Comparison of ENCODE assay signal across 16 mouse cellular contexts in the genomic region with DNA sequence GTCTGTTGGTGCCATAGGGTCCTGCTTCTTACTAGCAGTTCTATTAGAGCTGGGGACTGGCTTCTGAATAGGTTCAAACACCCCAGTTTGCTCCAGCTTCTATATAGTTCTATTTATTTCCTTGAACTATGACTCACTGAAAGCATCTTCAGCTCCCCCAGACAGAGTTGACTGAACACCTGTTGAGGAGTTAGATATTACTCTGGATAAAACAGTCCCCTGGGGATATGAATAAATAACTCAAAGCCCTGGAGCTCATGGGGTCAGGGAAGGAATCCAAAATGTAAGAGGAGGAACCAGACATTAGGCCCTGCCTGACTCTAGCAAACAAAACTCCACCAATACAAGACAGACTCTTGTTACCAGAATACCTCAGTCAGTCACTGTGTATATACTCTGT.
"Had no signal": no experiment of that assay in that cellular context is flagged by ENCODE, and none has a peak within 500 bp of the region (broad histone marks: within the 10 kb centered on the region; RNA-seq: fewer than 3 reads in every experiment).

No protein-coding gene starts in this region.

- H3K4me3 ChIP-seq: layer of hippocampus, adult 2 months; limb, embryonic 12.5 days; liver, embryonic 13.5 days; lung, embryonic 15.5 days; megakaryocyte, embryonic 14.5 days; midbrain, embryonic 15.5 days; neural tube, embryonic 13.5 days had no signal

- H3K27me3 ChIP-seq: limb, embryonic 12.5 days; liver, embryonic 13.5 days; lung, embryonic 15.5 days; midbrain, embryonic 15.5 days; neural tube, embryonic 13.5 days had no signal

- DNase-seq: kidney, postnatal 10 days; liver; liver, embryonic 13.5 days; liver, postnatal 0 days; lung, postnatal 14 days; retina, postnatal 1 day; thymus, postnatal 14 days had no signal

- H3K27ac ChIP-seq: layer of hippocampus, adult 2 months; limb, embryonic 12.5 days; liver, embryonic 13.5 days; lung, embryonic 15.5 days; macrophage; midbrain, embryonic 15.5 days; neural tube, embryonic 13.5 days; stomach, postnatal 0 days had no signal

- ATAC-seq: intestine, embryonic 16.5 days; liver, postnatal 0 days; midbrain, embryonic 15.5 days had no signal

- H3K4me1 ChIP-seq: limb, embryonic 12.5 days; liver, embryonic 13.5 days; lung, embryonic 15.5 days; midbrain, embryonic 15.5 days; neural tube, embryonic 13.5 days had no signal
